Mouse (Mus musculus) limb, embryonic 14.5 days (tissue): ENCODE measurements at regions not wholly inside any gene's neighbourhood (a gene's known extent, or its start where the extent isn't known, plus 50 kb on each side); places are given as distances from the start of the nearest gene placed in this dataset.

Experiments
- ATAC-seq: fragments of 200-750 bp; cut with Nextera tagmentation; 2 replicates; pipeline ENCODE4 v1.8.0; 2017; ENCODE audit warnings: low read depth, moderate number of reproducible peaks, moderate TSS enrichment; ENCODE audit not compliant: low FRiP score
- DNase-seq: peaks from one replicate; pipeline ENCODE4 v3.0.0-alpha.2; 2015; ENCODE audit warnings: low spot score
- H3K27ac ChIP-seq: fragments of 300-500 bp; sonication (generic); replicated peaks from 2 replicates; pipeline ENCODE4 v1.5.1; 2014; ENCODE audit warnings: low read depth, mild to moderate bottlenecking, low read length, moderate library complexity, mixed read lengths
- H3K27me3 ChIP-seq: fragments of 300-500 bp; sonication (generic); 2 replicates; pipeline ENCODE4 v1.6.1; 2014; ENCODE audit warnings: low read length, mixed read lengths; ENCODE audit not compliant: control insufficient read depth, insufficient read depth
- H3K36me3 ChIP-seq: fragments of 300-500 bp; sonication (generic); 2 replicates; pipeline ENCODE4 v1.6.1; 2014; ENCODE audit warnings: mild to moderate bottlenecking, low read length, moderate library complexity, mixed read lengths; ENCODE audit not compliant: control insufficient read depth, insufficient read depth
- H3K4me1 ChIP-seq: fragments of 300-500 bp; sonication (generic); 2 replicates; pipeline ENCODE4 v1.6.1; 2014; ENCODE audit warnings: antibody characterized with exemption, low read length, mixed read lengths; ENCODE audit not compliant: control insufficient read depth, insufficient read depth
- H3K4me2 ChIP-seq: fragments of 300-500 bp; sonication (generic); replicated peaks from 2 replicates; pipeline ENCODE4 v1.6.1; 2014; ENCODE audit warnings: low read depth, mild to moderate bottlenecking, low read length, moderate library complexity; ENCODE audit not compliant: severe bottlenecking
- H3K4me3 ChIP-seq: fragments of 300-500 bp; sonication (generic); replicated peaks from 2 replicates; pipeline ENCODE4 v1.5.1; 2014; ENCODE audit warnings: low read length
- H3K9ac ChIP-seq: fragments of 300-500 bp; sonication (generic); 2 replicates; pipeline ENCODE4 v1.6.1; 2014; ENCODE audit warnings: mild to moderate bottlenecking, low read depth, low read length, moderate library complexity; ENCODE audit not compliant: severe bottlenecking
- H3K9me3 ChIP-seq: fragments of 300-500 bp; sonication (generic); 2 replicates; pipeline ENCODE4 v1.6.1; 2016; ENCODE audit warnings: low read length; ENCODE audit not compliant: control insufficient read depth
- POLR2A ChIP-seq: fragments of 200-500 bp; IDR thresholded peaks from 2 replicates; pipeline ENCODE4 v1.8.0; 2012; ENCODE audit warnings: inconsistent platforms, mild to moderate bottlenecking, moderate library complexity, borderline replicate concordance; ENCODE audit not compliant: insufficient read depth, insufficient read length; ENCODE audit errors: extremely low read depth
- WGBS: fragments of 180-500 bp; shearing (Covaris S2); extraction: QIAGEN DNeasy Blood & Tissue Kit; methylation state at CpG from one replicate; pipeline ENCODE4 v1.1.7; 2014; 5-methylcytosine and 5-hydroxymethylcytosine counted together

- no peak for ATAC-seq
- 72% methylated on average over 2 of the region's 2 CpGs for WGBS
- no peak overlapping the region for H3K4me2 ChIP-seq
- H3K27ac ChIP-seq, result no peak overlapping the region
- H3K9me3 ChIP-seq, result no peaks in the 10 kb centered on the region
- H3K4me1 ChIP-seq, result 0 out of 2 replicates have a peak, but pooled peaks cover 5% of the 10 kb centered on the region
- H3K9ac ChIP-seq, result no peak overlapping the region
- peak; percentile 56 for DNase-seq
- TF ChIP-seq POLR2A, result no peak
- H3K4me3 ChIP-seq, result no peak overlapping the region
- no peaks in the 10 kb centered on the region for H3K36me3 ChIP-seq
- no peaks in the 10 kb centered on the region for H3K27me3 ChIP-seq
Measured at GRCm38 (mm10) chr10:68629486-68629885, 87.8 kb upstream of the Cabcoco1 start.

GRCm38 (mm10) chr10:68633180-68633579, 90.3 kb upstream of the Tmem26 start:
- Histone ChIP-seq H3K27ac (no peak overlapping the region), H3K4me1 (peaks cover 4% of the 10 kb centered on the region; the same call in 1 of the 2 replicates), H3K4me3 (no peak overlapping the region), H3K36me3 (no peaks in the 10 kb centered on the region), H3K9ac (no peak overlapping the region), H3K4me2 (no peak overlapping the region), H3K9me3 (no peaks in the 10 kb centered on the region), H3K27me3 (no peaks in the 10 kb centered on the region)
- WGBS, result 90% methylated on average over 5 of the region's 5 CpGs
- TF ChIP-seq POLR2A, result no peak
- ATAC-seq (no peak), DNase-seq (no peak)

GRCm38 (mm10) chr10:68652700-68653099, 70.7 kb upstream of the Tmem26 start:
- Histone ChIP-seq H3K4me2 (no peak overlapping the region), H3K4me3 (no peak overlapping the region), H3K36me3 (no peaks in the 10 kb centered on the region), H3K27ac (no peak overlapping the region), H3K27me3 (no peaks in the 10 kb centered on the region), H3K9ac (no peak overlapping the region), H3K4me1 (no peaks in the 10 kb centered on the region), H3K9me3 (no peaks in the 10 kb centered on the region)
- ATAC-seq (no peak), DNase-seq (no peak)
- no peak for TF ChIP-seq POLR2A
- WGBS, result 78% methylated on average over 5 of the region's 5 CpGs

GRCm38 (mm10) chr10:68655491-68655890, 68.0 kb upstream of the Tmem26 start:
- Histone ChIP-seq H3K27me3 (no peaks in the 10 kb centered on the region), H3K4me1 (no peaks in the 10 kb centered on the region), H3K27ac (no peak overlapping the region), H3K36me3 (no peaks in the 10 kb centered on the region), H3K9me3 (no peaks in the 10 kb centered on the region), H3K4me2 (no peak overlapping the region), H3K4me3 (no peak overlapping the region), H3K9ac (no peak overlapping the region)
- 75% methylated on average over 2 of the region's 2 CpGs for WGBS
- DNase-seq (no peak), ATAC-seq (no peak)
- TF ChIP-seq POLR2A, result no peak

- Histone ChIP-seq H3K27me3 (no peaks in the 10 kb centered on the region), H3K4me1 (no peaks in the 10 kb centered on the region), H3K4me3 (no peak overlapping the region), H3K9me3 (no peaks in the 10 kb centered on the region), H3K9ac (no peak overlapping the region), H3K36me3 (no peaks in the 10 kb centered on the region), H3K4me2 (no peak overlapping the region), H3K27ac (no peak overlapping the region)
- ATAC-seq, result no peak
- WGBS, result 71% methylated on average over 3 of the region's 3 CpGs
- TF ChIP-seq POLR2A, result no peak
- no peak for DNase-seq
Measured at GRCm38 (mm10) chr10:68666094-68666493, 57.4 kb upstream of the Tmem26 start.

GRCm38 (mm10) chr10:68669330-68669729, 54.1 kb upstream of the Tmem26 start:
- H3K4me2 ChIP-seq, result no peak overlapping the region
- TF ChIP-seq POLR2A, result no peak
- H3K36me3 ChIP-seq, result no peaks in the 10 kb centered on the region
- ATAC-seq, result no peak
- H3K9ac ChIP-seq, result no peak overlapping the region
- no peak overlapping the region for H3K4me3 ChIP-seq
- DNase-seq, result no peak
- H3K9me3 ChIP-seq, result no peaks in the 10 kb centered on the region
- H3K27me3 ChIP-seq, result no peaks in the 10 kb centered on the region
- H3K27ac ChIP-seq, result no peak overlapping the region
- 67% methylated on average over 6 of the region's 6 CpGs for WGBS
- 0 out of 2 replicates have a peak, but pooled peaks cover 6% of the 10 kb centered on the region for H3K4me1 ChIP-seq
